Mouse (Mus musculus) adrenal gland, postnatal 4 days (tissue): ENCODE measurements around the gene Phf21a. TPM values are rescaled to one million over a fixed set of nuclear protein-coding genes. Genes with fewer than 3 reads are reported as not detected.

ENCODE experiments used
- DNase-seq, 2 experiments: peaks; one replicate each; pipeline ENCODE4 v3.0.0; 2021 to 2022; ENCODE audit warnings: low spot score in 2 of 2, mixed read lengths in 2 of 2
- total RNA-seq, 2 experiments: library from RNA; stranded (reverse); gene quantifications; 2 replicates each; pipeline ENCODE4 v1.2.3; 2021

Phf21a gene
- total RNA-seq, 2 experiments from 2014 or later, result 108 to 115 TPM

GRCm38 (mm10) chr2:92221431-92221830, 128.5 kb downstream of the Phf21a start:
- no peak for DNase-seq

- no peak for DNase-seq
Observed at GRCm38 (mm10) chr2:92225592-92225991, 132.7 kb downstream of the Phf21a start.

GRCm38 (mm10) chr2:92229973-92230372, 137.1 kb downstream of the Phf21a start:
- no peak for DNase-seq

- no peak for DNase-seq
Observed at GRCm38 (mm10) chr2:92231706-92232105, 138.8 kb downstream of the Phf21a start.

- no peak for DNase-seq
Observed at GRCm38 (mm10) chr2:92234768-92235332, 141.9 kb downstream of the Phf21a start.

GRCm38 (mm10) chr2:92240299-92240698, 147.4 kb downstream of the Phf21a start:
- no peak for DNase-seq

- DNase-seq, result no peak
Observed at GRCm38 (mm10) chr2:92240816-92241215, 147.9 kb downstream of the Phf21a start.

- DNase-seq, result no peak
Observed at GRCm38 (mm10) chr2:92241317-92241716, 148.4 kb downstream of the Phf21a start.

GRCm38 (mm10) chr2:92246112-92246511, 153.2 kb downstream of the Phf21a start:
- no peak for DNase-seq

- no peak for DNase-seq
Observed at GRCm38 (mm10) chr2:92247711-92248110, 154.8 kb downstream of the Phf21a start.

GRCm38 (mm10) chr2:92250472-92250871, 157.6 kb downstream of the Phf21a start:
- DNase-seq, result no peak

- DNase-seq, result no peak
Observed at GRCm38 (mm10) chr2:92253777-92254176, 160.9 kb downstream of the Phf21a start.

GRCm38 (mm10) chr2:92256141-92256540, 163.2 kb downstream of the Phf21a start:
- no peak for DNase-seq

GRCm38 (mm10) chr2:92257372-92257956, 164.5 kb downstream of the Phf21a start:
- no peak for DNase-seq

GRCm38 (mm10) chr2:92259924-92260323, 167.0 kb downstream of the Phf21a start:
- no peak for DNase-seq

GRCm38 (mm10) chr2:92266100-92266617, 173.2 kb downstream of the Phf21a start:
- no peak for DNase-seq

- no peak for DNase-seq
Observed at GRCm38 (mm10) chr2:92269227-92269626, 176.3 kb downstream of the Phf21a start.

GRCm38 (mm10) chr2:92272510-92272909, 179.6 kb downstream of the Phf21a start:
- DNase-seq, result no peak

GRCm38 (mm10) chr2:92273101-92273801, 180.3 kb downstream of the Phf21a start:
- DNase-seq, result no peak

- no peak for DNase-seq
Observed at GRCm38 (mm10) chr2:92273802-92274183, 180.9 kb downstream of the Phf21a start.

- no peak for DNase-seq
Observed at GRCm38 (mm10) chr2:92277787-92278186, 184.9 kb downstream of the Phf21a start.

- no peak for DNase-seq
Observed at GRCm38 (mm10) chr2:92278663-92279062, 185.7 kb downstream of the Phf21a start.
